Mouse (Mus musculus) kidney, adult 2 months (tissue): ENCODE measurements around the gene Pbrm1.
A peak's percentile ranks its signal among the peaks of the same experiment; 100 is the strongest.

Source experiments
- CTCF ChIP-seq: fragments of 200-500 bp; conservative IDR thresholded peaks from 2 replicates; pipeline ENCODE4 v1.5.1; 2011; ENCODE audit warnings: low read depth, mild to moderate bottlenecking, control low read depth, low read length, moderate library complexity, mixed read lengths; ENCODE audit not compliant: insufficient read depth, insufficient read length
- POLR2A ChIP-seq: fragments of 200-500 bp; IDR thresholded peaks from one replicate; pipeline ENCODE4 v1.6.1; 2011; ENCODE audit warnings: low read depth, low read length, control low read depth

- TF ChIP-seq CTCF (0 out of 2 replicates have a peak, but pooled peaks have one; percentile 22), POLR2A (no peak)
These were observed 18.1 kb upstream of the Pbrm1 start for GRCm38 (mm10) chr14:31000816-31001306.
